Mouse (Mus musculus): ENCODE measurements around the gene Wnk3.

- TF ChIP-seq CTCF (IDR thresholded peaks at IDR 0.05) (no peak), EP300 (IDR thresholded peaks at IDR 0.05; ENCODE audit: insufficient read depth, low read depth, low read length) (no peak)
Measured at GRCm38 (mm10) chrX:151333615-151334014, 135.7 kb downstream of the Wnk3 start.
